Mouse (Mus musculus) small intestine, adult 2 months (tissue): Measurements from ENCODE around the gene Ccl1.

ENCODE experiments used
- CTCF ChIP-seq: fragments of 200-500 bp; IDR thresholded peaks from 2 replicates; pipeline ENCODE4 v1.5.1; 2012; ENCODE audit warnings: low read depth, mild to moderate bottlenecking, control low read depth, inconsistent platforms, low read length, moderate library complexity, mixed read lengths; ENCODE audit not compliant: insufficient replicate concordance, insufficient read length; ENCODE audit errors: extremely low read depth
- POLR2A ChIP-seq: fragments of 200-500 bp; IDR thresholded peaks from 2 replicates; pipeline ENCODE4 v1.6.1; 2012; ENCODE audit warnings: low read depth, mild to moderate bottlenecking, control low read depth, inconsistent platforms, low read length, moderate library complexity

DNA sequence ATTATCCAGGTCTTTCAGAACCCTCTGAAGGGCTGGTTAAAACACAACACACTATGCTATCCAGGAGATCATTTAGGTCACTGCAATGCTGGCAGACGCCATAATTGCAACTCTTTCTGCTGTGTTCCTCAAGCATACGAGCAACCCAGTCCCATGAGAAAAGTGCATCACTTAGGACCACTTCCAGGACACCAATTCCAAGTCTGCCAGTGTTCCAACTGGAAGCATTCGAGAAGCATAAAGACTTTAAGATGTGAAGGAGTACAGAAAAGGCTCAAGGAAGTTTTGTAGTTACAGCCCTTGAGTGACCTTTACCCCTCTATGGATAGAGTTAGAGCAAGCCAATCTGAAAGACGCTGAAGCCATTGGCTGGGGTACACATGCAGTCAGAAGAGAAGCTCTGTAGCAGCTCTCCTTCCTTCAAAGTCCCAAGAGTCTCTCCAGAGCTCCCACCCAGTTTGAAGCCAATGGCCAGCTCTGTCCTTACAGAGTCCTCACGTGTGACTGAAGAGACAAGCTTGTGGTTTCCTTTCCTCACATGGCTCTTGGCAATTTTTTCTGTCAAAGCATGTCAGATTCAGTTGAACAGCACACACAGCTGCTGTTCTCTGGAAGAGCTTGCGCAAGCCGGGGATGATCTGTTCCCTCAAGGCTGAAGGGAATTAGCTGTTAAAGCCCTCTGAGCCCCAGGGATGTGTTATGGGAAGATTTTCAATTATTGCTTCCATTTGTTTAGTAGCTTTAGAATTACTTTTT, 134.0 kb downstream of the Ccl1 start:
- TF ChIP-seq POLR2A: no peak
- no peak for TF ChIP-seq CTCF
